Mouse (Mus musculus): ENCODE results near the gene Il1rl1. TPM values are rescaled to one million over a fixed set of nuclear protein-coding genes. Genes with fewer than 3 reads are reported as not detected.
A peak's percentile ranks its signal among the peaks of the same experiment; 100 is the strongest.

Gene Il1rl1
- polyA plus RNA-seq, 1 experiment from 2014 or later: 0.74 TPM

GRCm38 (mm10) chr1:40439504-40439903 lies 10.1 kb downstream of the Il1rl1 start:
- 80% methylated on average over 8 of the region's 8 CpGs for WGBS

DNA sequence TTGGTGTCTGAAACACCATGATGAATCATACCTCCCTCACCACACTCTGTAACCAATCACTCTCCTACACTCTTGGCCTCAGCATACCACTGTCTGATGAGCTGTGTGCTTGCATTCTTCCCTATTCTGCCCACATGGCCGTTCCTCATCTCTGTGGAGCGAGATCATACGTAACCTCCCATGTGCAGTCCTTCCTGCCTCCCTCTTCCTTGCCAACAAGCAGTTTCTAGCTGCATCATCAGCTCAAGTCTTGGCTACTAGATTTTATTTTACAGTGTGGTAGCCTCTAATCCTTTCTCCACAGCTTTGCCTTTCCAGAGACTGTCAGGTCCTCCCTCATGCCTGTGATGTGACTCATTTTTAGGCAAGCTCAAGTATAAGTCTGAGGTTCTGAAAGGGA lies 15.4 kb downstream of the Il1rl1 start:
- no peak for ATAC-seq (replicated peaks; ENCODE audit: insufficient number of reproducible peaks, insufficient read depth, low FRiP score, low read depth)
- H3K36me3 ChIP-seq: no peaks in the 10 kb centered on the region
- no peak overlapping the region for H3K4me2 ChIP-seq
- 63% methylated on average over 3 of the region's 3 CpGs for WGBS
- H3K27me3 ChIP-seq: no peaks in the 10 kb centered on the region
- no peak overlapping the region for H3K9ac ChIP-seq
- H3K9me3 ChIP-seq (replicated peaks): no peaks in the 10 kb centered on the region
- no peaks in the 10 kb centered on the region for H3K4me1 ChIP-seq (replicated peaks)
- H3K4me3 ChIP-seq: no peak overlapping the region
- H3K27ac ChIP-seq: no peak overlapping the region

More at GRCm38 (mm10) chr1:40439504-40439903, 10.1 kb downstream of the Il1rl1 start:
- no peak overlapping the region for H3K9ac ChIP-seq
- ATAC-seq (replicated peaks; ENCODE audit: insufficient number of reproducible peaks, insufficient read depth, low FRiP score, low read depth): no peak
- no peaks in the 10 kb centered on the region for H3K27me3 ChIP-seq
- no peak overlapping the region for H3K27ac ChIP-seq
- H3K36me3 ChIP-seq: no peaks in the 10 kb centered on the region
- H3K4me3 ChIP-seq: no peak overlapping the region
- H3K4me2 ChIP-seq: no peak overlapping the region
- no peaks in the 10 kb centered on the region for H3K9me3 ChIP-seq (replicated peaks)
- H3K4me1 ChIP-seq (replicated peaks): no peaks in the 10 kb centered on the region

GRCm38 (mm10) chr1:40465477-40466430 lies 36.4 kb downstream of the Il1rl1 start, which contains the start of gene Il18r1:
Gene Il18r1, plus strand, starts transcription at chr1:40465552.
- no peak for ATAC-seq (replicated peaks; ENCODE audit: insufficient number of reproducible peaks, insufficient read depth, low FRiP score, low read depth)
- H3K36me3 ChIP-seq: no peaks in the 10 kb centered on the region
- 36% methylated on average over 20 of the region's 20 CpGs for WGBS
- H3K9me3 ChIP-seq (replicated peaks): no peaks in the 10 kb centered on the region
- no peak within 1 kb of the TSS; the same call in 1 of the 2 replicates for H3K9ac ChIP-seq
- H3K4me1 ChIP-seq (replicated peaks): no peaks in the 10 kb centered on the region
- H3K27me3 ChIP-seq: no peaks in the 10 kb centered on the region
- H3K4me2 ChIP-seq: peak within 1 kb of the TSS; percentile 29
- H3K27ac ChIP-seq: no peak within 1 kb of the TSS
- peak within 1 kb of the TSS; percentile 19; the same call in 1 of the 2 replicates for H3K4me3 ChIP-seq

- Histone ChIP-seq H3K27me3 (no peaks in the 10 kb centered on the region), H3K36me3 (no peaks in the 10 kb centered on the region), H3K4me2 (no peak overlapping the region), H3K27ac (no peak overlapping the region), H3K9me3 (replicated peaks) (no peaks in the 10 kb centered on the region), H3K9ac (no peak overlapping the region), H3K4me1 (replicated peaks) (no peaks in the 10 kb centered on the region), H3K4me3 (no peak overlapping the region)
- no peak for ATAC-seq (replicated peaks; ENCODE audit: insufficient number of reproducible peaks, insufficient read depth, low FRiP score, low read depth)
- 83% methylated on average over 4 of the region's 4 CpGs for WGBS
These were observed 37.9 kb downstream of the Il1rl1 start for GRCm38 (mm10) chr1:40467306-40467705.

DNA sequence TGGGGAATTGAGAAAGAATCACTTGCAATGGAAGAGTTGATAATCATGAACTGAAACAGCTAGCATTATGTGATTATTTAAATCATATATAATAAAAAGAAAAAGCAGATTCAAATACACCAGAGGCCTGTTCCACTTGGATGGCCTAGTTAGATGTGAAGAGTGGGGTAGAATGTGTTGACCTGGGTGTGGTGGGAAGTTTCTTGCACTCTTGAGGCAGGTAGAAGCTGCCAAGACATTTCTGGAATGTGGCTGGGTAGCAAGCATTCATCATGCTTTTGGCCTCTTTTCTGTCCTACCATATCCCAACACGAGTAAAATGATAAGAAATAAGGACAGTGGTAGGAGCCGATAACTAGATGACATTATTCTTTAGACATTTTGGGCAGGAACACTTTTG lies 39.4 kb downstream of the Il1rl1 start:
- 43% methylated on average over 2 of the region's 2 CpGs for WGBS
- no peak overlapping the region for H3K27ac ChIP-seq
- H3K27me3 ChIP-seq: no peaks in the 10 kb centered on the region
- H3K4me1 ChIP-seq (replicated peaks): no peaks in the 10 kb centered on the region
- no peak for ATAC-seq (replicated peaks; ENCODE audit: insufficient number of reproducible peaks, insufficient read depth, low FRiP score, low read depth)
- no peaks in the 10 kb centered on the region for H3K9me3 ChIP-seq (replicated peaks)
- H3K36me3 ChIP-seq: no peaks in the 10 kb centered on the region
- no peak overlapping the region for H3K9ac ChIP-seq
- no peak overlapping the region for H3K4me2 ChIP-seq
- no peak overlapping the region for H3K4me3 ChIP-seq

- 76% methylated on average over 12 of the region's 12 CpGs for WGBS
- Histone ChIP-seq H3K27ac (no peak overlapping the region), H3K4me2 (no peak overlapping the region)
These were observed 40.5 kb downstream of the Il1rl1 start for GRCm38 (mm10) chr1:40469900-40470299.

GRCm38 (mm10) chr1:40472401-40472800 lies 43.0 kb downstream of the Il1rl1 start:
- no peak overlapping the region for H3K9ac ChIP-seq
- no peak overlapping the region for H3K27ac ChIP-seq
- H3K4me1 ChIP-seq (replicated peaks): no peaks in the 10 kb centered on the region
- no peaks in the 10 kb centered on the region for H3K9me3 ChIP-seq (replicated peaks)
- H3K27me3 ChIP-seq: no peaks in the 10 kb centered on the region
- no peak overlapping the region for H3K4me2 ChIP-seq
- 83% methylated on average over 1 of the region's 1 CpGs for WGBS
- H3K36me3 ChIP-seq: no peaks in the 10 kb centered on the region
- H3K4me3 ChIP-seq: no peak overlapping the region
- no peak for ATAC-seq (replicated peaks; ENCODE audit: insufficient number of reproducible peaks, insufficient read depth, low FRiP score, low read depth)

More at GRCm38 (mm10) chr1:40469900-40470299, 40.5 kb downstream of the Il1rl1 start:
- Histone ChIP-seq H3K4me1 (replicated peaks) (no peaks in the 10 kb centered on the region), H3K36me3 (no peaks in the 10 kb centered on the region), H3K4me3 (no peak overlapping the region), H3K27me3 (no peaks in the 10 kb centered on the region), H3K9ac (no peak overlapping the region), H3K9me3 (replicated peaks) (no peaks in the 10 kb centered on the region)
- 0 out of 2 replicates have a peak, but pooled peaks have one; percentile 7 for ATAC-seq (replicated peaks; ENCODE audit: insufficient number of reproducible peaks, insufficient read depth, low FRiP score, low read depth)

GRCm38 (mm10) chr1:40473640-40474039 lies 44.3 kb downstream of the Il1rl1 start:
- H3K4me2 ChIP-seq: no peak overlapping the region
- WGBS: 75% methylated on average over 4 of the region's 4 CpGs
- H3K4me3 ChIP-seq: no peak overlapping the region
- no peaks in the 10 kb centered on the region for H3K27me3 ChIP-seq
- H3K9ac ChIP-seq: no peak overlapping the region
- H3K36me3 ChIP-seq: no peaks in the 10 kb centered on the region
- no peaks in the 10 kb centered on the region for H3K9me3 ChIP-seq (replicated peaks)
- no peak for ATAC-seq (replicated peaks; ENCODE audit: insufficient number of reproducible peaks, insufficient read depth, low FRiP score, low read depth)
- H3K4me1 ChIP-seq (replicated peaks): no peaks in the 10 kb centered on the region
- no peak overlapping the region for H3K27ac ChIP-seq

DNA sequence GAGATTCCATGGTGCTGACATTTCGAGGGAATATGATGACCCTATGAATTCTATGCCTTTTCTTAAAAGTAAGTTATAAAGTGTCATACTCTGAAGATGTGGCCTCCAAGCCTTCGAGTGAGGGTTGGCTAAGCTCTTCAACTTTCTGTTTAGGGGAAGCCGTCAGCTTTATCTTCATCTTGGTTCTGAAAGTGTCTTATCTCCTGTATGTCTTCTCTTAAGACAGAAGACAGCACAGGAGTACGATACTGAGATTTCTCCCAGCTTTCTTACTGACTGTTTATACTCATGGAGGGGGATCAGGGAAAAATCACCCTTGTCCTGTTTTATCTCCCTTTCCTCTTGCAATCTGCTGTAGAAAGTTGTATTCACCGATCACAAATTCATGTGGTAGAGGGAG lies 45.0 kb downstream of the Il1rl1 start:
- no peak for ATAC-seq (replicated peaks; ENCODE audit: insufficient number of reproducible peaks, insufficient read depth, low FRiP score, low read depth)
- H3K9me3 ChIP-seq (replicated peaks): no peaks in the 10 kb centered on the region
- WGBS: 51% methylated on average over 5 of the region's 5 CpGs
- no peaks in the 10 kb centered on the region for H3K27me3 ChIP-seq
- H3K4me2 ChIP-seq: no peak overlapping the region
- H3K4me1 ChIP-seq (replicated peaks): no peaks in the 10 kb centered on the region
- H3K36me3 ChIP-seq: no peaks in the 10 kb centered on the region
- no peak overlapping the region for H3K27ac ChIP-seq
- H3K4me3 ChIP-seq: no peak overlapping the region
- H3K9ac ChIP-seq: no peak overlapping the region

DNA sequence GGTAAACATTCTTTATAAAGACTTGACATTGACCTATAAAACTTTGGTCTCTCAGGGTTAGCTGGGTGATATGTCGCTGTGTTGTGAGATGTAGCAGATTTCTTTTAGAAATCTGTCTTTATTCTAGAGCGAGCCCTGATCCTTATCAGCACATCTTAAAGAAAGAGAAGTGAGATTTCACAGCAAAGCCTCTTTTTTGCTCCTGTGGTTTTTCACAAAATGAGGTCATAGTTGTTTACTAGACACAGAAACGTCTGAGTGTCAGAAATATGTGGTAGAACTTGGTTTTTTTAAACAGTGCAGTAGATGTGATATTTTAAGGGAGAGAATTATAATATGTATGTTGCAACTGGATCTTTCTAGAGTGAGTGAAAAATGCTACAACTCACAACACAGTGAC lies 46.3 kb downstream of the Il1rl1 start:
- Histone ChIP-seq H3K27me3 (no peaks in the 10 kb centered on the region), H3K4me3 (no peak overlapping the region), H3K36me3 (no peaks in the 10 kb centered on the region), H3K4me2 (no peak overlapping the region), H3K27ac (no peak overlapping the region), H3K9ac (no peak overlapping the region), H3K9me3 (replicated peaks) (no peaks in the 10 kb centered on the region), H3K4me1 (replicated peaks) (no peaks in the 10 kb centered on the region)
- ATAC-seq (replicated peaks; ENCODE audit: insufficient number of reproducible peaks, insufficient read depth, low FRiP score, low read depth): no peak
- 52% methylated on average over 3 of the region's 3 CpGs for WGBS

GRCm38 (mm10) chr1:40476756-40477155 lies 47.4 kb downstream of the Il1rl1 start:
- no peak overlapping the region for H3K4me2 ChIP-seq
- H3K4me1 ChIP-seq (replicated peaks): no peaks in the 10 kb centered on the region
- H3K9me3 ChIP-seq (replicated peaks): no peaks in the 10 kb centered on the region
- no peak overlapping the region for H3K9ac ChIP-seq
- 56% methylated on average over 4 of the region's 4 CpGs for WGBS
- no peaks in the 10 kb centered on the region for H3K36me3 ChIP-seq
- H3K27me3 ChIP-seq: no peaks in the 10 kb centered on the region
- H3K27ac ChIP-seq: no peak overlapping the region
- no peak for ATAC-seq (replicated peaks; ENCODE audit: insufficient number of reproducible peaks, insufficient read depth, low FRiP score, low read depth)
- H3K4me3 ChIP-seq: no peak overlapping the region

DNA sequence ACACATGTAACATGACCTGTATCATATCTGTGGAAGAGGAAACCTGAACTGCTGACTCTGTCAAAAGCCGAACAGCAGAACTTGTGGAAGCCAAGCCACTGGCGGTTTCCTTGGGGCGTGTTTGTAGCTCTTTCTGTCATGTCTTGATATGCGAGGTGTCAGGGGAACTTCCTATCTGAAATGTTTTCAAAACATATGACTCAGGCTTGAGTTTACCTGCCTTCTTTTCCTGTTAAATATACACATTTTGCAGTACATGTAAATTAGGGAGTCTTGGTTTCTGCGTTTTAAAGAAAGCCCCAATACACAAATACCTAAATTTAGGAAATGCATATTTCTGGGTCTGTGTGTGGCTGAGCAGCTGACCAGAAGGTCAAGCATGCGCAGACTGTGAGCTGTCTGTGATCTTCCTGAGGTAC lies 50.1 kb downstream of the Il1rl1 start:
- no peaks in the 10 kb centered on the region for H3K36me3 ChIP-seq
- H3K4me2 ChIP-seq: no peak overlapping the region
- 51% methylated on average over 6 of the region's 6 CpGs for WGBS
- no peaks in the 10 kb centered on the region for H3K4me1 ChIP-seq (replicated peaks)
- H3K9ac ChIP-seq: no peak overlapping the region
- no peak overlapping the region for H3K4me3 ChIP-seq
- no peaks in the 10 kb centered on the region for H3K27me3 ChIP-seq
- no peaks in the 10 kb centered on the region for H3K9me3 ChIP-seq (replicated peaks)
- ATAC-seq (replicated peaks; ENCODE audit: insufficient number of reproducible peaks, insufficient read depth, low FRiP score, low read depth): no peak
- H3K27ac ChIP-seq: no peak overlapping the region

Data from heart, embryonic 15.5 days (tissue).